Mouse (Mus musculus) kidney, postnatal 0 days (tissue): ENCODE data around the gene Creb3l4. TPM values are rescaled to one million over a fixed set of nuclear protein-coding genes. Genes with fewer than 3 reads are reported as not detected.
"Not testable (repeated sequence)": the region's sequence is repeated elsewhere in the genome, so short reads cannot be mapped to it uniquely, and the experiment has no call there.

ENCODE experiments used
- ATAC-seq: fragments of 200-750 bp; cut with Nextera tagmentation; replicated peaks from 2 replicates; pipeline ENCODE4 v1.8.0; 2017; ENCODE audit warnings: low read depth, moderate number of reproducible peaks, moderate TSS enrichment, moderate library complexity; ENCODE audit not compliant: low FRiP score
- DNase-seq: peaks from one replicate; pipeline ENCODE4 v3.0.0-alpha.2; 2016; ENCODE audit warnings: low spot score
- H3K27ac ChIP-seq: fragments of 300-500 bp; sonication (generic); 2 replicates; pipeline ENCODE4 v1.5.1; 2014; ENCODE audit warnings: mild to moderate bottlenecking
- H3K27me3 ChIP-seq: fragments of 300-500 bp; sonication (generic); 2 replicates; pipeline ENCODE4 v1.6.1; 2014; ENCODE audit warnings: low read length, mixed read lengths; ENCODE audit not compliant: insufficient read depth
- H3K36me3 ChIP-seq: fragments of 300-500 bp; sonication (generic); 2 replicates; pipeline ENCODE4 v1.6.1; 2014; ENCODE audit warnings: low read length, mixed read lengths; ENCODE audit not compliant: insufficient read depth
- H3K4me1 ChIP-seq: fragments of 300-500 bp; sonication (generic); replicated peaks from 2 replicates; pipeline ENCODE4 v1.6.1; 2014; ENCODE audit warnings: antibody characterized with exemption, low read length, mixed read lengths; ENCODE audit not compliant: insufficient read depth
- H3K4me2 ChIP-seq: fragments of 300-500 bp; sonication (generic); 2 replicates; pipeline ENCODE4 v1.6.1; 2014; ENCODE audit warnings: mild to moderate bottlenecking, low read length, moderate library complexity, mixed read lengths
- H3K4me3 ChIP-seq: fragments of 300-500 bp; sonication (generic); replicated peaks from 2 replicates; pipeline ENCODE4 v1.5.1; 2014; ENCODE audit warnings: low read depth, low read length
- H3K9ac ChIP-seq: fragments of 300-500 bp; sonication (generic); 2 replicates; pipeline ENCODE4 v1.6.1; 2014; ENCODE audit warnings: low read depth, low read length
- H3K9me3 ChIP-seq: fragments of 300-500 bp; sonication (generic); replicated peaks from 2 replicates; pipeline ENCODE4 v1.6.1; 2016; ENCODE audit warnings: low read length, inconsistent platforms, mixed read lengths
- CTCF ChIP-seq: IDR thresholded peaks from 2 replicates; pipeline ENCODE4 v1.5.1; 2016; ENCODE audit warnings: antibody characterized with exemption, low read depth, mild to moderate bottlenecking, moderate library complexity
- WGBS: fragments of 180-500 bp; shearing (Covaris S2); extraction: QIAGEN DNeasy Blood & Tissue Kit; methylation state at CpG from one replicate; pipeline ENCODE4 v1.1.7; 2014; 5-methylcytosine and 5-hydroxymethylcytosine counted together
- polyA plus RNA-seq: library from polyadenylated mRNA; unstranded; fragments of >200 nt; fragmentation: Nextera tagmentation; extraction: Ambion mirVana; gene quantifications from 2 replicates; pipeline ENCODE4 v1.2.1, GENCODE M21; 2015

Creb3l4 gene
- polyA plus RNA-seq, 1 experiment from 2014 or later: 4.0 TPM

DNA sequence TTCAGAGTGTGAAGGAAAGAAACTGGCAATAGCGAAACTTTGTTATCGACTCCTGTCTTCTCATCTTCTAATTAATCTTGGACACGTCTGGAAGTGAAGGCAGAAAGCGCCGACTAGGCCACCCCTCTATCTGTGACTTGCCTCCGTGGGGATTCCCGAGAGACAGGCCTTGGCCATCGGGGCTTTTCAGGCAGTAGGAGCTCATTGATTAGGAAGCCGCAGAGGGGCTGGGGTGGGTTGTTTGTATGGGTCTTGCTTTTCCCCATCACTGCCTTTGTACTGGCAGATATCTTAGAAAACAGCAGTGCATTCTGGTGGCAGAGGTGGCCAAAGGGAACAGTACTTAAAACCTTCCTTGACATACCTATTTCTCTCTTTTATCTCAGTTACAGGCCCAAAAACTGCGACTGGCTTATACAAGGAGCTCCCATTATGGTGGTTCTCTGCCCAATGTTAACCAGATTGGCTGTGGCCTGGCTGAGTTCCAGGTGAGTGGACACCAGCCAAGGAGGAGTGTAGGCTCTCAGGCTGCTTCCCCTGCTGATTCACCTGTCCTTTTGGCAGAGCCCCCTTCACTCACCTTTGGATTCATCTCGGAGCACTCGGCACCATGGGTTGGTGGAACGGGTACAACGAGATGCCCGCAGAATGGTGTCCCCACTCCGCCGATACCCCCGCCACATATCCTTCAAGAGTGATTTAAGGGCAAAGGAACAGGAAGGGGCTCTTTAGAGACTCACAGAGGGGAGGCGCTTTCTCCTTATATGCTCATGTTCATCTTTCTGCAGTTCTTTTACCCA is 13.6 kb upstream of the Creb3l4 start:
- ATAC-seq (no peak), DNase-seq (no peak)
- Histone ChIP-seq H3K9ac (no peak overlapping the region), H3K4me3 (no peak overlapping the region), H3K36me3 (peaks cover 44% of the 10 kb centered on the region), H3K4me2 (no peak overlapping the region), H3K4me1 (0 out of 2 replicates have a peak, but pooled peaks cover 6% of the 10 kb centered on the region), H3K27me3 (no peaks in the 10 kb centered on the region), H3K9me3 (no peaks in the 10 kb centered on the region), H3K27ac (no peak overlapping the region)
- TF ChIP-seq CTCF: no peak
- WGBS: 90% methylated on average over 19 of the region's 19 CpGs

DNA sequence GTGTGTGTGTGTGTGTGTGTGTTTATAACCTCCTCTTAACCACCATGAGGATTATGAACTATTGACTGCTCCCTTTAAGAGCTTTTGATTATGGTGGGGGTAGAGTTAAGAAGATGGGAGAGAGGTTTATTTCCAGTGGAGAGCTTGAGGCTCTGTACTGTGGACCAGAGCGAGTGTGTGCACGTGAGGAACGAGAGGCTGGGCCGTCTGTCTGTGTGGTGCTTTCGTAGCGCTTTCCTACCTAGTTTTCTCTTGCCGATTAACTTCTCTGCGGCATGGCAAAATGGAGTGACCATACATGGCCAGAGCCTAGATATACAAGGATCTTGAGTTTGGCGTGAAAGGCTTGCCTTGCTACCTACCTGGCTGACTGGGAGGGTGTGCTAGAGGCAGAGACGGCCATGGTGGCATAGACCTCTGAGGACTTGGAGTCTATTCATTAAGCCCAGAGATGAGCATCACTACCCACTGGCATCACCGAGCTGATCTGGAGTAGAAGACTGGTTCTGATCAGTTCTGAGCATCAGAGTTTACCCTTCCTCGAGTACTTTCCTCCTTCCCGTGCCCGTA is 12.6 kb upstream of the Creb3l4 start:
- DNase-seq (no peak), ATAC-seq (no peak)
- WGBS: 92% methylated on average over 14 of the region's 14 CpGs
- H3K9me3 ChIP-seq: no peaks in the 10 kb centered on the region
- H3K36me3 ChIP-seq: peaks cover 42% of the 10 kb centered on the region
- no peak overlapping the region for H3K9ac ChIP-seq
- TF ChIP-seq CTCF: no peak
- no peak overlapping the region; the same call in 1 of the 2 replicates for H3K4me2 ChIP-seq
- 0 out of 2 replicates have a peak overlapping the region, but pooled peaks have one; percentile 92 for H3K4me3 ChIP-seq
- H3K4me1 ChIP-seq: 0 out of 2 replicates have a peak, but pooled peaks cover 6% of the 10 kb centered on the region
- H3K27me3 ChIP-seq: no peaks in the 10 kb centered on the region
- no peak overlapping the region for H3K27ac ChIP-seq

DNA sequence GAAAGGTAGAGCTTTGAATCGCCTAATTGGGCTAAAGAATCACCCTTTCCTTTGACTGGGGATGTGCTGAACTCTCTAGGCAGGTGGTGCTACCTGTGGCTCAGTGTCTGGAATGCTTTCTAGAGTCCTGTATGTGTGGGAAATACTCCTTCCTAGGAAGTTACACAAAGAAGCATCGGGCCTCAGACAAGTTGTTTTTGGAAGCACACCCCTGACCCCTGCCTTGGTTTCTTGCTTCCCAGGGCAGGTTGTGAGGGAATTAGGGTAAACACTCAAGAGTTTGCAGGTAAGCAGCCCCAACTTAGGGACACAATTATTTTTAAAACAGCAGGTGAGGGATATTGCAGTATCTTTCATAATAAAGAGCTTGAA is 11.9 kb upstream of the Creb3l4 start:
- Histone ChIP-seq H3K36me3 (peaks cover 36% of the 10 kb centered on the region), H3K9me3 (no peaks in the 10 kb centered on the region), H3K4me3 (peak overlapping the region; percentile 92), H3K9ac (peak overlapping the region; percentile 87), H3K4me1 (0 out of 2 replicates have a peak, but pooled peaks cover 6% of the 10 kb centered on the region), H3K27ac (peak overlapping the region; percentile 93; the same call in 1 of the 2 replicates), H3K4me2 (peak overlapping the region; percentile 76), H3K27me3 (no peaks in the 10 kb centered on the region)
- 2% methylated on average over 2 of the region's 2 CpGs for WGBS
- no peak for ATAC-seq
- DNase-seq: no peak
- no peak for TF ChIP-seq CTCF

DNA sequence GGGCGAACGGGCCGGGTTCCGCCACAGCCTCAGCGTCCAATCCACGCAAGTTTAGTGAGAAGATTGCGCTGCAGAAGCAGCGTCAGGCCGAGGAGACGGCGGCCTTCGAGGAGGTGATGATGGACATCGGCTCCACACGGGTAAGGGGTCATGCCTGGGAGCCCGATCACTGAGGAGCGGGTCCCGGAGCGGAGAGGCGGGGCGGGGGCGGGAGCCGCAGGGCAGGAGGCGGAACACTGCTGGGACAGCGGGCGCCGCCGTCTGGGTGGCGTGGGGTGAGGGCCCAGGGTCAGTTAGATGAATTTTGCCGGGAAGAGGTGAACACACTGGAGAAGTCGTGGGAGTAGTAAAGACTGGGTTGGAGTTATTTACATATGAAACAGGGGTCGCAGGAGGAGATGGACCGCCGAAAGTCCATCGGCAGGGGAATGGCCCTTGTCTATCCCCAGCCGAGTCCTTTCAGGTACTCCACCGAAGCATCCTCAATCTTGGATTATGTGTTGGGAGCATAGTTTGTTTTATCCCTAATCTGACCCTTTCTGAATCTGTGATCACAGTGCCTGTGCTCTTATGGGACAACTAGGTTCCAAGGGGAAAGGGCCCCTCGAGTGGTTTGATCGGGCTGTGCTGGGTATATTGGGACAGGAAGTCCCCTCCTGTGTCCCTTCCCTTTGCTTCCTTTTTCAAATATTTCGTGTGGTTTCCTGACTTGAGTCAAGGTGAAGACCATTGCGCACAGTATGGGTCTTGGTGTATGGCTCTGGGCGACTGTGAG is 11.3 kb upstream of the Creb3l4 start:
- peak overlapping the region; percentile 93 for H3K27ac ChIP-seq
- no peaks in the 10 kb centered on the region for H3K9me3 ChIP-seq
- DNase-seq: peak; percentile 69
- H3K4me3 ChIP-seq: peak overlapping the region; percentile 92
- no peaks in the 10 kb centered on the region for H3K27me3 ChIP-seq
- H3K9ac ChIP-seq: peak overlapping the region; percentile 87
- no peak for TF ChIP-seq CTCF
- WGBS: under 1% methylated on average over 41 of the region's 41 CpGs
- 0 out of 2 replicates have a peak, but pooled peaks cover 6% of the 10 kb centered on the region for H3K4me1 ChIP-seq
- ATAC-seq: peak; percentile 80
- H3K36me3 ChIP-seq: peaks cover 31% of the 10 kb centered on the region
- peak overlapping the region; percentile 76 for H3K4me2 ChIP-seq

DNA sequence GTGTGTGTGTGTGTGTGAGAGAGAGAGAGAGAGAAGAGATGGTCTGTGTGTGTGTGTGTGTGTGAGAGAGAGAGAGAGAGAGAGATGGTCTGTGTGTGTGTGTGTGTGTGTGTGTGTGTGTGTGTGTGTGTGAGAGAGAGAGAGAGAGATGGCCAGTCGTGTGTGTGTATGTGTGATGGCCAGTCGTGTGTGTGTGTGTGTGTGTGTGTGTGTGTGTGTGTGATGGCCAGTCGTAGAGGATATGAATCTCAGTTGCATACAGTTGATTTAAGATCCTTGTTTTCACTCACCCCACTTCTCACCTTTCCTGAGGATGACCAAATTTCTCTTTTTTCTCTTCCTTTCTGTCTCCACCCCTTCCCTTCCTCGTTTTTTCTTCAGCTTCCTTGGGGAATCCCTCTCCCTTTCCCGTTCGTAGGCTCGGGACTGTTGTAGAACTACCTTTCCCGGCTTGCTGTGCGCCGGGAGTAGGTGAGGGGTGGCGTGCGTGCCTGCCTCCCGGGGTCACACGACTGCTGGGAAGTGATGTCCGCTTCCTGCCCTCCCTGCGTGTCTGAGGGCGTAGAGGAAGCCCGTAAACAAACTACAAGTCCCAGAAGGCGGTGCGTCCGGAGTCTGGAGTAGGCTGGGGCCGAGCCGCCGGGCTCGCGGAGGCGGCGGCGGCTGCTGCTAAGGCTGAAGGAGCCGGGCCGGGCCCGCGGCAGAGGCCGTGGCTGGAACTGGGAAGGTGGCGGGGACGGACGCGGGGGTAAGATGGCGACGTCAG is 10.5 kb upstream of the Creb3l4 start, which contains the start of gene Crtc2:
Crtc2 (plus strand) TSS at position 511 of the 766 bp plus-strand sequence.
- Histone ChIP-seq H3K4me3 (peak within 1 kb of the TSS; percentile 92), H3K27me3 (no peaks in the 10 kb centered on the region), H3K36me3 (peaks cover 23% of the 10 kb centered on the region; the same call in 1 of the 2 replicates), H3K27ac (peak within 1 kb of the TSS; percentile 93), H3K4me1 (0 out of 2 replicates have a peak, but pooled peaks cover 6% of the 10 kb centered on the region), H3K9me3 (no peaks in the 10 kb centered on the region), H3K4me2 (peak within 1 kb of the TSS; percentile 76), H3K9ac (peak within 1 kb of the TSS; percentile 87)
- ATAC-seq: peak; percentile 97
- under 1% methylated on average over 40 of the region's 40 CpGs for WGBS
- no peak for TF ChIP-seq CTCF
- peak; percentile 99 for DNase-seq

DNA sequence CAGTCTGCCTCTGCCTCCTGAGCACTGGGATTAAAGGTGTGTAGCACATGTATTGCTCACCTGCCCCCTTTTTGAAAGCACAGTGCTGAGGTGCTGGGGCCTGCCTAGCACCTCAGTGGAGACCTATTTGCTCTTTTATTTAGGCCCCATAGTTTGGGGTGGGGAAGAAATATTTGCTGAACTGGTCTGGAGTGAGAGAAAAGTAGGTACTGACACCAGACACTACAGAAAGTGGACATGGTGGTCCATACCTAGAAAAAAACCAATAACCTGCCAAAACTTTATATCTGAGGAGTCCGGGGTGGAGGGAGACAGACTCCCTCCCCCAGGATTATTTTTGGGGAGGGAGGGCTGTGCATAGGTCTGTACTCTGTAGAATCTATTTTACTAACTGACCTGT is 9.9 kb upstream of the Creb3l4 start:
- not testable (repeated sequence) for H3K9ac ChIP-seq, H3K27me3 ChIP-seq, H3K4me1 ChIP-seq, DNase-seq, H3K9me3 ChIP-seq, H3K4me3 ChIP-seq, ATAC-seq, H3K27ac ChIP-seq
- H3K36me3 ChIP-seq: peaks cover 18% of the 10 kb centered on the region; the same call in 1 of the 2 replicates
- H3K4me2 ChIP-seq: peak overlapping the region; percentile 76; the same call in 1 of the 2 replicates
- WGBS: 54% methylated on average over 1 of the region's 1 CpGs

DNA sequence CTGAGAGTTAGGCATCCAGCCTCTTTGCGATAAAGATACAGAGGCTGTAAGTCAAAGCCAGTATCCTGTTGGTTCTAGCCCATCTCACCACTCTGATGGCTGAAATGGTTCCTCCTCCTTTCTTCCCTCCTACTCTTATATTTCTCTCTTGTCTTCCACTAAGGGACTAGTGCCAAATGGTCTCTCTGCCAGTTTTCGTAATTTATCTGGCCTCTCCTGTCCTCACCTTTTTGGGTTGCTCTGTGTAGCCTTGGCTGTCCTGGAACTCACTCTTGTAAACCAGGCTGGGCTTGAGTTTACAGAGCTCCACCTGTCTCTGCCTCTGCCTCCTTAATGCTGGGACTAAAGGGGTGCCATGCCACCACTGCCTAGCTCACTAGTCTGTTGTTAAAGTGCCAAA is 9.3 kb upstream of the Creb3l4 start:
- not testable (repeated sequence) for H3K27ac ChIP-seq, H3K4me3 ChIP-seq, H3K4me1 ChIP-seq, H3K9ac ChIP-seq, H3K9me3 ChIP-seq, H3K4me2 ChIP-seq, DNase-seq, H3K27me3 ChIP-seq, ATAC-seq
- peaks cover 16% of the 10 kb centered on the region; the same call in 1 of the 2 replicates for H3K36me3 ChIP-seq
- WGBS: 91% methylated on average over 2 of the region's 2 CpGs

DNA sequence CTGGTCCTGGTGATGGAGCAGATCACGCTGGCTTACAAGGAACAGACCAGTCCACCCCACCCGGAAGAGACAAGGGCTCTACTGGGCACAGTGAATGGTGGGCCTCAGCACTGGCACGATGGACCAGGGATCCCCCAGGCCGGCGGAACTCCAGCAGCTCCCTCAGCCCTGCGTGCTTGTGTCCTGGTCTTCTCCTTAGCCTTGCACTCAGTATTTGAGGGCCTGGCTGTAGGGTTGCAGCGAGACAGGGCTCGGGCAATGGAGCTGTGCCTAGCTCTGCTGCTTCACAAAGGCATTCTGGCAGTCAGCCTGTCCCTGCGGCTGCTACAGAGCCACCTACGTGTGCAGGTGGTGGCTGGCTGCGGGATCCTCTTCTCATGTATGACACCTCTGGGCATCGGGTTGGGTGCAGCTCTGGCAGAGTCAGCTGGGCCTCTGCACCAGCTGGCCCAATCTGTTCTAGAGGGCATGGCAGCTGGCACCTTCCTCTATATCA is 8.5 kb upstream of the Creb3l4 start:
- H3K4me3 ChIP-seq, H3K9ac ChIP-seq, DNase-seq, H3K4me2 ChIP-seq, H3K9me3 ChIP-seq, H3K36me3 ChIP-seq, H3K27me3 ChIP-seq, ATAC-seq, H3K27ac ChIP-seq: not testable (repeated sequence)
- 0 out of 2 replicates have a peak, but pooled peaks cover 10% of the 10 kb centered on the region for H3K4me1 ChIP-seq
- WGBS: 97% methylated on average over 8 of the region's 12 CpGs
